Mouse (Mus musculus) heart, postnatal 4 days (tissue): ENCODE measurements at regions not wholly inside any gene's neighbourhood (a gene's known extent, or its start where the extent isn't known, plus 50 kb on each side); places are given as distances from the start of the nearest gene placed in this dataset.
A peak's percentile ranks its signal among the peaks of the same experiment; 100 is the strongest.

ENCODE experiments used
- DNase-seq: peaks from one replicate; pipeline ENCODE4 v3.0.0; 2021

- DNase-seq = no peak
These were observed 67.5 kb upstream of the Mid1ip1 start for GRCm38 (mm10) chrX:10647332-10647731.

- peak; percentile 7 for DNase-seq
These were observed 63.9 kb upstream of the Mid1ip1 start for GRCm38 (mm10) chrX:10650881-10651280.
